Mouse (Mus musculus) kidney, postnatal 25 days (tissue): ENCODE results near the gene Mafk.

ENCODE experiments used
- DNase-seq, 2 experiments: peaks; one replicate each; pipeline ENCODE4 v3.0.0; 2021; ENCODE audit warnings: mixed read lengths in 2 of 2

Gene Mafk

DNA sequence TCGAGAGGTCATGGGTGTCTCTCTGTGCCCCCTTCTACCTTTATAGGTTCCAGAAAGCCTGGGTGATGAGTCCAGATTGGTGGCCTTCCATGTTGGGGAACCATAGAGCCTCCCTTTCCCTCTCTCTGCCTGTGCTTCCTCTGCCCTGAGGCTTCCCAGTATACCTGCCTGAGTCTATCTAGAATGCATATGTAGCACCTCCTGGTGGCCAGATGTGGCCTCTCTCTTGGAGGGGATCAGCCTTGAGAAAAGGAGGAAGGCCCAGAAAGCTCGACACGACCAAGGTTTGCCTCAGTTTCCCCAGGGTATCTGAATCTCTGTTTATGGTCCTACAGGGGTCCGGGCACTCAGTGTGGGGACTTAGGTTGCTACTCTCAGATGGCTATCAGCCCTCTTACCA, 27.5 kb downstream of the Mafk start:
- DNase-seq, result peak; percentile 70 to 76

DNA sequence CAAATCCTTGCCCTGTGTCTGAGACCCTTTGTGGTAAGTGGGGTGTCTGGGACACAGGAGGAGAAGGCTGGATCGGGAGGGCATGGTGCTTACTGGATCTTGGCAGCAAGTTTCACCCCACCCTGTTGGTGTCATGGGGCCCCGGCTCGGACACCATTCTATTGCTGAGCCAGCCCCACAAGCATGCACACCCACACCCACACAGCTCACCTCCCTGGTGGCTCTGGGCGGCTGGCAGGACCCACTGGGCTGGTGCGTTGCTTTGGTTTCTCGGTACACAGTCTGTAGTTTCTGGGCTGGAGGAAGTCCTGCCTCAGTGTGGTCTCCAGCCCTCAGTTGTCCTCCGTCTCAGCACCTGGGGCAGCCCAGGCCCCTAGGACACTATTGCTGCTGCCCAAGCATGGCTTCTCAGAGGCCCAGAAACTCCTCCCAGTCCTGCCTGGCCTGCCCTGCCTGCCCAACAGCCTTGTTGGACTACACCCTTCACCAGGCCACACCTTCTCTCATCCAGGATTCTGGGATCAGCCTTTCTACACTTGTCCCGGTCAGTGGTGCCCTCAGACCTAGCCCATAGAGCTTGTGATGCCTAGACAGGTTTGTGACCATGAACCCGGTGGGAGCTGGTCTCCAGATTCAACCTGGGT, 28.3 kb downstream of the Mafk start, which contains the start of gene Tmem184a:
TSS of gene Tmem184a (minus strand) at position 380 of the 644 bp plus-strand sequence.
- DNase-seq, result no peak

DNA sequence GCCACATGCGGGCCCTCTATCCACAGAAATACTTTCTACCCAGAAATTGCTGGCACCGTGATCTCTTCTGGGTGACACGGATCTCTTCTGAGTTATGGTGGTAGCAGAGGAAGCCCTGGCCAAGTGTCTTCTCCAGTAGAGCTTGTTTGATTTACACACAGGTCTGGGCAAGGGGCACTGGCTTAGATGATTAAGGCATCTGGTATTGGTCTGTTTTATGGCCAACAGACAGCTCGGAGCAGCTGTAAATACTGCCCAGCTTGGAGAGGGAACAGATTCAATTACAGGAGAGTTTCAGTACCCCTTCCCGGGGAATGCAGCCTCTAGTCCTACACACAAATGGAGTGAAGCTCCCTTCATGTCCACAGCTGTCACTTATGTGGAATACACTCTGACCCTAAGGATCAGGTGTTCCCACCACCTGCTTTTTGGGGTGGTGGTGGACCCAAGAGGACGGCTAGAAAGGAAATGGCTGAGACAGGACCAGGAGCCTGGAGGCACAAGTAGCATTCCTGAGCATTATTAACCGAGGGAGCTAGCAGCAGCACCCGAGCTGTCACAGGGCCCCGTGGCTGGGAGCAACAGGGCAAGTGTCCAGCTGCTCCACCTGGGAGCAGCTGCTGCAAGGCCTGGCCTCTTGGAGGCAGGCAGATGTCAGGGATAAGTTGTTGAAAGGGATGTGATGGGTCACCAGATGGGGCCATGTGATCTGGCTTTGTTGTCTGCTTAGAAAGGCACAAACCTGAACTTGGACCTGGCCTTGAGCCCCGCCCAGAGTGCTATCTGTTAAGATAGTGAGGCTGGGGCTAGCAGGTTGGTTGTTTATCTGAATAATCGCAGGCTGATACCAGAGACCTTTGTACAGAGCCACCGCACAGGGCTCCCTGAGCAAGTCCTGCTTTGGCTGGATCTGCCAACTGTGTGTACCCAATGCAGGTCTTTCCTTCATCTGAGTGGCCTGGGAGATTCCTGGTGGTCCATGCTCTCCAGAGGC, 30.4 kb downstream of the Mafk start:
- no peak for DNase-seq

DNA sequence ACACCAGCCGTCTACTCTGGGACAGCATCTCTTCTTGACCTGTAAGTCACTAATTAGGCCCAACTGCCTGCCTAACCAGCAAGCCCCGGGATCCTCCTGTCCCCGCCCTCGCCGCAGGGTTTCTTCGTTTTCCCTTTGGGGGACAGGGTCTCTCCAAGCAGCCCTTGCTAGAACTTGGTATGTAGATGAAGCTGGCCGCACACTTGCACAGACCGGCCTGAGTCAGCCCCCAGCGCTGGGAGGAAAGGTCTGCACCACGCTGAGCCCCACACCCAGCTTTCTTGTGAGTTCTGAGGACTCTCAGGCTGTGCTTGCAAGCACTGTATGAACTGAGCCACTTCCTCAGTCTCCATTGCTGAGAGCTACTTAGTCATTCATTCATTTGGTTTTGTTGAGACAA, 33.2 kb downstream of the Mafk start:
- no peak for DNase-seq

DNA sequence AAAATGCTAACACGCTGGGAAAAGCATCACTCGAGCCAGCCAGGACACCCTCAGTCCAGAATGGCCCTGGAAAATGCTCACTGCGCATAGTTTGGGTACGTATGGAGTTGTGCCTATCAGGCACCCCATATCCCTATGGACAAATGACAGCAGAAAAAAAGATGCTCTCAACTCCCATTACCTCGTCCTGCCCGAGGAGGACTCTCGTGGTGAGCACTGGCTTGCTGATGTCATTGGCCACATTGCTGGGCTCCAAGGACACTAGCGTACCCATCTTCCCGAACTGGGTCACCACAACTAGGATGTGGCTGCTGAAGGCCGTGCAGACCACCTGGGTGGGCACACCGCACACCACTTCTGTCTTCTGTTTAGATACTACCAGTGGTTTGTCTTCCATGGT, 34.6 kb downstream of the Mafk start:
- no peak for DNase-seq

DNA sequence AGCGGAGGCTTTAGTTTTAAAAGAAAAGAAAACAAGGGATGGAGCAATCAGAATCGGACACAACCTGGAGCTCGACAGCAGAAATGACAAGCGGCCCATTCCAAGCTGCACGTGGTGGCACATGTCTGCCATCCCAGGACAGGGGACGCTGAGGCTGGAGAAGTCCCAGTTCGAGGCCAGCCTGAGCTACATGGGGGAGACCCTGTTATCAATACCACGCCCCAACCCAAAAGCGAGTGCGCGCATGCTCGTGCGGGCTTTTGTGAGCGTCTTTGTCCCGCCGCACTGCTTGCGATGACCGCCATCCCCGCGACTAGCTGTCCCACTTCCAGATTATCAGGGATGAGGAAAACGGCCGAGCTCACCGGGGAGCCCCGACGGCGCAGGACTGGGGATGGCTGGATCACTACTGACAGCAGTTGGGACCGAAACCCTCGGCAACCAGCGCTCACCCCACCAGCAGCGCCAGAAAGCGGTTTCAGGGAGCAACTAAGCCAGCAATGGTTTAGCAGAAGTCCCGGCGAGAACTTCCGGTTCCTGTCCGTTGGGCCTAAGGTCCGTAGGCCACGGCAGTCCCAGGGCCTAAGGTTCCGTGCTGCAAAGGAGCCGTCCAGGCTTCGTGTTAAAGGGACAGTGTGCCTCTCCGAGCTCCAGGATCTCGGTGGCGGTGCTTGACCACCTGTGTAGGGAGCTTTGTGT, 35.2 kb downstream of the Mafk start, which contains the start of the genes Gm26938 and Psmg3:
TSS of gene Gm26938 (minus strand) at position 51 of the 699 bp plus-strand sequence.
TSS of gene Psmg3 (minus strand) at position 529 of the 699 bp plus-strand sequence.
- peak; percentile 84 to 90 for DNase-seq

DNA sequence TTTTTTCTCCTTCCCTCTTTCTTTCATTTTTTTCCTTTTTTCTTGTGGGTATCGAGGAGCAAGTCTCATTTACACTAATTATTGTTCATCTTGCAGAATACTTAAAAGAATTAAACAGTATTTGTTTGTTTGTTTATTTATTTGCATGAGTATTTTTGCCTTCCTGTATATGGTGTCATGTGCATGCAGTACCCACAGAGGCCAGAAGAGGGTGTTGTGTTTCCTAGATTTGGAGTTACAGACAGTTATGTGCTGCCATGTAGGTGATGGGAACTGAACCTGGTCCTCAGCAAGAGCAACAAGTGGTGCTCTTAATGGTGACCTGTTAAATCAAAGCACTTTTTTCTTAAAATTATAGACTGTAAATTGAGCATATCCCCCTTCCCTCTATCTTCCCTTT, 36.3 kb downstream of the Mafk start:
- no peak for DNase-seq

DNA sequence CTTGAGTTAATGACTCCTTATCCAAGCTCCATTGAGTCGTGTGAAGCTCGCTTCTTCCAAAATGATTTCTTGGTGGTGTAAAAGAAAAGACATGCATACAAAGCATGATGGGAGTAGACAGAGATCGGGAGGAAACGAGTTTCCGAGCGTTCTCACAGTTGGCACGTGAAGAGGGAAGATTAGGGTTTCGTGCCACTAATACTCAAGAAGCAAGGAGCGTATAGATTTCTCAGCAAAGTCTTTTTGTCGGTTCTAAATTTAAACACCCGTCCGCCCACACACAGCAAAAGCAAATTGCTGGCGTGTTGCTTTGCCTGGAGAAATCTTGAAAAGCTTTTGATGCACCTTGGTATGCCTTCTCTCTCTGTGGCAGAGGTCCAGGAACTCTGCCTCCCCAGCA, 38.1 kb downstream of the Mafk start:
- DNase-seq, result no peak

DNA sequence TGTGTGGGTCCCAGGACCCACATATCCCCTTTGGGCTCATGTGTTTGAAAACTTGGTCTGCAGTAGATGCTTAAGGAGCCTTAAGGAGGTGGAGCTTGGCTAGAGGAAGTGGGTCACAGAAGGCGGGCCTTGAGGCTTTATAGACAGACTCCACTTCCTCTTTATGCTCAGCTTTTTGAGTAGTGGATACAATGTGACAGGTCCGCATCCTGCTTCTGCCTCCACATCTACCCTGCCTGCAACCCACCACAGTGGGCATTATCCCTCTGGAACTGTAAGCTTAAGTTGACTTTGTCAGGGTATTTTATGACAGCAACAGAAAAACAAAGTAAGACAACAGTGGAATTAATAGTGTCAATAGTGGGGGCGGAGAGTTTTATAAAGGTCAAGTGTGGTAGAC, 39.4 kb downstream of the Mafk start:
- DNase-seq, result no peak

DNA sequence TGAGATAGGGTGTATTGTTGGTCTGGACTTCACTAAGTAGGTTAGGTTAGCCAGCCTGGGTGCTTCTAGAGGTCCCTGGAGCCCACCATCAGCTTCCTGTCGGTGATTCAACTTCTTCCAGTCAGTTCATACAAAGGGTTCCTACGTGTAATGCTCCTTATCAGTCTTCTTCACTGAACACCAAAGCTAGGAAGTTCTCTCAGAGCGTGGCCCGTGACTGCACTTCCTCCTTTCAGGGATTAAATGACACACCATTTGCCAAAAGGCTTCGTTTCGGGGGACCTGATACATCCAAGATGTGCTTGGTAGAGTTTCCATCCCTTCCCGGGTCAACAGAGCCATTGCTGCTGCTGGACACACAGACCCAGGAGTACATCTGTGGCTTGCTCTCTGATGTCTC, 40.8 kb downstream of the Mafk start:
- DNase-seq, result no peak

DNA sequence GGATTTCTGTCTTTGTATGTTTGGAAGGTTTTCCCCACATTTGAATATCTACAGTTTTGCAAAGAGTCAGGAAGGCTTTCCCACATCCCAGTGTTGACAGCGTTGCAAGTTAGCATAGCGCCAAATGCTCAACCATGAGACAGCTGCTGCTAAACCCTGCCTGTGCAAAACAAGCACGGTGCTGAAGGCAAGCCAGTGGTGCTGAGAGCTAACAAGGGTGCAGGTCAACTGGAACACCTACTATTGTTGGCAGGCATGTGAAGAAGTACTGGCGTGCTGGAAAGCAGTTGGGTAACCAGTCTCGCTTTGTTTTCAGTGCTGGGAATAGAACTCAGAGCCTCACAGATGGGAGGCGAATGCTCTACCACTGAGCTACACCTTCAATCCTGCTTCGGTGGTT, 44.4 kb downstream of the Mafk start:
- DNase-seq, result no peak

DNA sequence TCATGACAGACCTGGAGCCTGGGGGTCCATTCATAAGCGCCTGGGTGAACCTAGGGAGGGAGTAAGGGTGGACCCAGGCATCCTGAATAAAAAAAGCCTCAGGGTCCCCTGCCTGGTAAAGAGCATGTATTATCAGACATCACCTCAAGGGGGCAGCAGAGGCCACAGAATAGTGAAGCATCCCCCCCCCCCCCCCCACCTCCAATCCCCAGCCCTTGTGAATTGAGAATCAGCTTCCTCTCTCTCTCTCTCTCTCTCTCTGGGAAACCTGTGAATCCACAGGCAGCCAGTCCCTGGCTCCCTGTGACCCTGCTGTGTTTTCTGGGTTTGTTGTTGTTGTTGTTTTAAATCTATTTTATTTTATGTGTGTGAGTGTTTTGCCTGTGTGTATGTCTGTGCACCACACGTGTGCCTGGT, 47.2 kb downstream of the Mafk start:
- DNase-seq, result peak in 1 of 2 experiments; percentile 84

DNA sequence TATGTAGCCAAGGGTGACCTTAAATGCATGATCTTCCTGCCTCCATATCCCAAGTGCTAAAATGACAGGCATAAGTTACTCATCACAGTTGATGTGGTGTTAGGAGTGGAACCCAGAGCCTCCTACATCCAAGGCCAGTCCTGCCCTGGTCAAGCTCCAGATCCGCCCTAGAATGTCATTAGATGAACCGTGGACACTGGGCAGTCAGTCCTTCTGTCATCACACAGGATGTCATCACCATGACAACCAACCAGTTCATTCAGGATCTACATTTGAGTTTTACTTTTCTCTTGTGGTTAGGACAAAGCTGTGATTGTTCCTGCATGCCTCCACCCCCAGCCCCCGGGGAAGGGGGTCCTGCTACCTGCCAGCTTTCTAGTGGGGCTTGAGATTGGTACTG, 47.8 kb downstream of the Mafk start:
- no peak for DNase-seq

DNA sequence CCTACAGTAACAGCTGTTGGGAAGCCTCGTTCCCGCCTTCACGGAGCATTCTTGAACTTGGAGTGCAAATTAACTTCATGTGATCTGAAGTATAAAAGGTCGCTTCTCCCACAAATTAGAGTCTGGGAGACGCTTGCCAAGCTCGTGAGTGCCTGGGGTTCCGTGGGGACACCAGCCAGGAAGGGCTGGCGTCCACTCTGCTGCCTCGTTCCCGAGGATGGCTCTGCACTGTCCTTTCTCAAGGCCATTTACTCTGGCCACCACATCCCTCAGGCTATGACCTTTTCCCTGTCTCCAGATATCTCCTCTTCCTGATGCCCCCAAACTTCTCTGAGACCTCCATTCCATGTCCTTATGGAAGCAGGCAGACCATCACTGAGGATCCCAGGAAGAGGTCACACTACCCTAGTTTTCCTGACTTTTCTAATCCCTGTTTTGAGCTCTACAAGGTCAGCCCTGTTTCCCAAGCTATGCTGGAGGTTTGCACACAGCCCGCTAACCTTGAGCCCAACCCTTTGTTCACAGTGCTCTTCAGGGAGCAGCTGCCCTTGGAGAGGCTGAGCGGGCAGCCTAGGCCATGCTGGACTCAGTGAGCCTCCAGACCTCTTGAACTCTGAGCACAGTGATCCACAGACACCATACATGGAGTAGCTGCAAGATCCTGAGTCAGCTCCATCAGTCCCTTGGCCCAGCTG, 58.5 kb downstream of the Mafk start:
- peak; percentile 43 to 69 for DNase-seq
